19 mouse cellular contexts compared by ENCODE assay signal in the genomic region with DNA sequence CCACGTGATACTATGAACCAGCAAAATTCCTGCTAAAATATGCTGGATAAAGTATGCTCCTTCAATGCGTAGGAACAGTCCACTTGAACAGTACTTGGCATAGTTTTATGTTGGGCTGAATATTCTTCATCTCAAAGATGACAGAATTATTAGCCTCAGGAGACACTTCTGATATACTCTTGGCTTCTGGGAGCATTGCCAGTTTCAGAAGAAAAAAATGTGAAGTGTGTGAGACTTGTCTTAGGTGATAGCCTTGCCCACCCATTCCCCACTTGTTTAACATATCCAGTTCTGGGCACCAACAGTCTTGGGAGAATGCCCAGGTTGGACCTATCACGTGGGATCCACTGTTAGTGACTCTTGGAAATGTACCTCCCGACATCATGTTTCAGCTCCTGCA. TPM values are rescaled to one million over a fixed set of nuclear protein-coding genes. Genes with fewer than 3 reads are reported as not detected.
A peak's percentile ranks its signal among the peaks of the same experiment; 100 is the strongest.
DNase-seq lines count a peak whose midpoint lies in the region; ATAC-seq and TF ChIP-seq lines count a peak whose summit lies in the region.
"Had no signal": no experiment of that assay in that cellular context is flagged by ENCODE, and none has a peak within 500 bp of the region (broad histone marks: within the 10 kb centered on the region; RNA-seq: fewer than 3 reads in every experiment).

No protein-coding gene starts in this region.

- H3K4me1 ChIP-seq in kidney, adult 2 months (ENCODE audit: control insufficient read depth, insufficient read depth, low read length), result no peaks in the 10 kb centered on the region
- H3K4me1 ChIP-seq in limb, embryonic 14.5 days (ENCODE audit: control insufficient read depth, insufficient read depth, low read length), result 0 out of 2 replicates have a peak, but pooled peaks cover 8% of the 10 kb centered on the region

- no peak overlapping the region for H3K4me2 ChIP-seq in limb, embryonic 14.5 days (replicated peaks; ENCODE audit: low read depth, low read length, severe bottlenecking)
- H3K4me2 ChIP-seq: embryonic facial prominence, embryonic 13.5 days; forebrain, embryonic 12.5 days; heart, embryonic 11.5 days; liver, embryonic 13.5 days had no signal

- no peaks in the 10 kb centered on the region for H3K27me3 ChIP-seq in kidney, adult 2 months (replicated peaks; ENCODE audit: control insufficient read depth, insufficient read depth, low read length)
- H3K27me3 ChIP-seq in limb, embryonic 14.5 days (ENCODE audit: control insufficient read depth, insufficient read depth, low read length), result no peaks in the 10 kb centered on the region
- H3K27me3 ChIP-seq: embryonic facial prominence, embryonic 13.5 days; forebrain, embryonic 12.5 days; liver, embryonic 13.5 days had no signal

- H3K4me3 ChIP-seq in kidney, adult 2 months (ENCODE audit: insufficient read depth, low read depth, low read length), result no peak overlapping the region
- H3K4me3 ChIP-seq in limb, embryonic 14.5 days (replicated peaks; ENCODE audit: low read length), result no peak overlapping the region
- H3K4me3 ChIP-seq: embryonic facial prominence, embryonic 13.5 days; erythroblast, embryonic 14.5 days; forebrain, embryonic 12.5 days; liver, embryonic 13.5 days; midbrain, embryonic 10.5 days had no signal

- no peak for TF ChIP-seq POLR2A in kidney, adult 2 months (IDR thresholded peaks at IDR 0.05; ENCODE audit: low read depth, low read length)
- no peak for TF ChIP-seq POLR2A in limb, embryonic 14.5 days (IDR thresholded peaks at IDR 0.05; ENCODE audit: borderline replicate concordance, extremely low read depth, insufficient read depth, insufficient read length)

- H3K36me3 ChIP-seq in kidney, adult 2 months (ENCODE audit: control insufficient read depth, insufficient read depth, low read length), result no peaks in the 10 kb centered on the region
- H3K36me3 ChIP-seq in limb, embryonic 14.5 days (ENCODE audit: control insufficient read depth, insufficient read depth, low read length), result 0 out of 2 replicates have a peak, but pooled peaks cover 3% of the 10 kb centered on the region
- H3K36me3 ChIP-seq: embryonic facial prominence, embryonic 13.5 days; forebrain, embryonic 12.5 days; liver, embryonic 13.5 days; midbrain, embryonic 10.5 days had no signal

- 72% methylated on average over 4 of the region's 4 CpGs for WGBS in kidney, adult 2 months
- 50% methylated on average over 4 of the region's 4 CpGs for WGBS in limb, embryonic 14.5 days

- no peak for ATAC-seq in limb, embryonic 14.5 days (ENCODE audit: low FRiP score, low read depth)
- ATAC-seq: hindbrain, postnatal 0 days had no signal

- no peaks in the 10 kb centered on the region for H3K9me3 ChIP-seq in limb, embryonic 14.5 days (ENCODE audit: control insufficient read depth, low read length)
- H3K9me3 ChIP-seq: embryonic facial prominence, embryonic 13.5 days; forebrain, embryonic 12.5 days; liver, embryonic 13.5 days; midbrain, embryonic 10.5 days had no signal

- H3K9ac ChIP-seq in limb, embryonic 14.5 days (ENCODE audit: low read depth, low read length, severe bottlenecking), result no peak overlapping the region
- H3K9ac ChIP-seq: embryonic facial prominence, embryonic 13.5 days; forebrain, embryonic 12.5 days; liver, embryonic 13.5 days had no signal

- peak; percentile 54 for DNase-seq in kidney, adult 2 months
- no peak for DNase-seq in kidney, postnatal 25 days
- DNase-seq in NIH3T3 (ENCODE audit: low read depth) (peak; percentile 53), liver (no peak)
- peak; percentile 45 for DNase-seq in limb, embryonic 14.5 days (ENCODE audit: low spot score)
- peak; percentile 44 for DNase-seq in lung, postnatal 14 days
- DNase-seq in gastrocnemius, adult 18-20 months (ENCODE audit: low spot score), result no peak
- DNase-seq: cerebellum, adult 11 months; cerebellum, postnatal 25 days; embryo, embryonic 11 days; kidney, adult 18-20 months; liver, embryonic 13.5 days had no signal

- H3K27ac ChIP-seq in kidney, adult 2 months (ENCODE audit: insufficient read depth, low read depth, low read length), result no peak overlapping the region
- no peak overlapping the region for H3K27ac ChIP-seq in limb, embryonic 14.5 days (replicated peaks; ENCODE audit: low read depth, low read length)
- H3K27ac ChIP-seq: embryonic facial prominence, embryonic 13.5 days; forebrain, embryonic 12.5 days; hindbrain, postnatal 0 days; kidney, postnatal 0 days; liver, embryonic 13.5 days; midbrain, embryonic 10.5 days had no signal

- no peak for TF ChIP-seq CTCF in kidney, adult 2 months (conservative IDR thresholded peaks at IDR 0.05; ENCODE audit: insufficient read depth, insufficient read length, low read depth, low read length)

RNA-seq across cellular contexts. Expression of a gene that starts 47.5 kb away (rescaled TPM):
- 5.9 and 6.2 TPM in 2 replicates for polyA plus RNA-seq in kidney, adult 2 months (2012; rRNA removed)
- 29.2 and 31.0 TPM in 2 replicates for polyA plus RNA-seq in limb, embryonic 14.5 days (2012; rRNA removed)
- 44.3 and 55.7 TPM in 2 replicates for polyA plus RNA-seq in limb, embryonic 14.5 days (2014; fragmentation: Nextera tagmentation; extraction: Ambion mirVana)
- total RNA-seq in gastrocnemius, adult 18-20 months (2021), result 10 to 100 TPM; 20.8 to 26.4 TPM

Comparison
In these comparisons a context has a peak if more than half of its experiments do, and no peak if none do; other contexts are left out.
1. DNase-seq: peak in kidney, adult 2 months (single experiment), NIH3T3 (single experiment), limb, embryonic 14.5 days (single experiment) and lung, postnatal 14 days (single experiment); none in kidney, postnatal 25 days (0 of 2), liver (single experiment) and gastrocnemius, adult 18-20 months (single experiment).